Mouse (Mus musculus) layer of hippocampus, adult 9-11 months (tissue): ENCODE measurements at regions not wholly inside any gene's neighbourhood (a gene's known extent, or its start where the extent isn't known, plus 50 kb on each side); places are given as distances from the start of the nearest gene placed in this dataset.

Experiments used
- DNase-seq: peaks from one replicate; pipeline ENCODE4 v3.0.0; 2022

- DNase-seq: no peak
Observed at GRCm38 (mm10) chr4:154785282-154785987, 51.8 kb upstream of the Ttc34 start.

- no peak for DNase-seq
Observed at GRCm38 (mm10) chr4:154787190-154787589, 50.1 kb upstream of the Ttc34 start.
